Mouse (Mus musculus) erythroblast, embryonic 14.5 days (primary cell): ENCODE measurements around the gene Gdi1.

Experiments used
- GATA1 ChIP-seq: IDR thresholded peaks from 2 replicates; pipeline ENCODE4 v1.6.1; 2012; ENCODE audit warnings: low read length, inconsistent platforms, mixed read lengths
- TAL1 ChIP-seq: IDR thresholded peaks from 3 replicates; pipeline ENCODE4 v1.6.1; 2012; ENCODE audit warnings: low read length, inconsistent platforms, mixed read lengths

GRCm38 (mm10) chrX:74281732-74282394 is 22.9 kb upstream of the Gdi1 start, which contains the start of the genes Taz and Dnase1l1:
- TF ChIP-seq TAL1 (no peak), GATA1 (no peak)
